Mouse (Mus musculus) megakaryocyte, embryonic 14.5 days (primary cell): ENCODE results near the gene Tmem87a. TPM values are rescaled to one million over a fixed set of nuclear protein-coding genes. Genes with fewer than 3 reads are reported as not detected.

Experiments used
- H3K27me3 ChIP-seq: replicated peaks from 2 replicates; pipeline ENCODE3; 2012; ENCODE audit warnings: inconsistent platforms
- H3K36me3 ChIP-seq: replicated peaks from 2 replicates; pipeline ENCODE3; 2012; ENCODE audit warnings: low read length, inconsistent platforms, mixed read lengths
- H3K4me1 ChIP-seq: 2 replicates; pipeline ENCODE4 v1.6.1; 2012; ENCODE audit warnings: inconsistent platforms
- H3K4me3 ChIP-seq: replicated peaks from 2 replicates; pipeline ENCODE3; 2012; ENCODE audit warnings: moderate library complexity, mild to moderate bottlenecking, inconsistent platforms
- H3K9me3 ChIP-seq: 2 replicates; pipeline ENCODE4 v1.6.1; 2012; ENCODE audit warnings: inconsistent platforms
- FLI1 ChIP-seq: IDR thresholded peaks from 2 replicates; pipeline ENCODE4 v1.6.1; 2012; ENCODE audit warnings: low read length, inconsistent platforms, mixed read lengths
- GATA1 ChIP-seq: IDR thresholded peaks from 3 replicates; pipeline ENCODE4 v1.6.1; 2012; ENCODE audit warnings: mixed read lengths, low read length, inconsistent platforms, borderline replicate concordance
- polyA plus RNA-seq: library from polyadenylated mRNA; stranded (reverse); fragments of >175 nt; gene quantifications from 2 replicates; pipeline ENCODE4 v1.2.3, GENCODE M21; 2012; ENCODE audit warnings: low replicate concordance; ENCODE audit not compliant: insufficient read depth

Gene Tmem87a
- polyA plus RNA-seq, result 0.91 TPM in 1 of 2 replicates, not detected in the other

GRCm38 (mm10) chr2:120403986-120404822 lies at the start of gene Tmem87a:
Tmem87a (minus strand) TSS chr2:120404113.
- Histone ChIP-seq H3K27me3 (no peaks in the 10 kb centered on the region), H3K9me3 (no peaks in the 10 kb centered on the region), H3K4me1 (peaks cover 26% of the 10 kb centered on the region), H3K4me3 (peak within 1 kb of the TSS; percentile 96), H3K36me3 (peaks cover 25% of the 10 kb centered on the region)
- no peak for TF ChIP-seq GATA1
- peak; percentile 67; the same call in 1 of the 2 replicates for TF ChIP-seq FLI1

- Histone ChIP-seq H3K9me3 (peaks cover 4% of the 10 kb centered on the region), H3K27me3 (no peaks in the 10 kb centered on the region), H3K4me3 (no peak overlapping the region), H3K4me1 (peaks cover 36% of the 10 kb centered on the region), H3K36me3 (peaks cover 61% of the 10 kb centered on the region)
- TF ChIP-seq FLI1, result no peak
- TF ChIP-seq GATA1, result no peak
These were observed 48.7 kb upstream of the Tmem87a start for GRCm38 (mm10) chr2:120452600-120452999.

- no peaks in the 10 kb centered on the region for H3K27me3 ChIP-seq
- H3K4me1 ChIP-seq, result peaks cover 45% of the 10 kb centered on the region
- no peak for TF ChIP-seq GATA1
- no peak for TF ChIP-seq FLI1
- H3K9me3 ChIP-seq, result peaks cover 4% of the 10 kb centered on the region
- peaks cover 51% of the 10 kb centered on the region for H3K36me3 ChIP-seq
- H3K4me3 ChIP-seq, result no peak overlapping the region
These were observed 46.8 kb upstream of the Tmem87a start for GRCm38 (mm10) chr2:120450724-120451123.

- TF ChIP-seq GATA1 (no peak), FLI1 (no peak)
- Histone ChIP-seq H3K36me3 (peaks cover 41% of the 10 kb centered on the region), H3K27me3 (no peaks in the 10 kb centered on the region), H3K4me3 (no peak overlapping the region), H3K9me3 (no peaks in the 10 kb centered on the region), H3K4me1 (peaks cover 31% of the 10 kb centered on the region)
These were observed 43.4 kb upstream of the Tmem87a start for GRCm38 (mm10) chr2:120447306-120447705.

- Histone ChIP-seq H3K27me3 (no peaks in the 10 kb centered on the region), H3K4me1 (peaks cover 22% of the 10 kb centered on the region), H3K36me3 (peaks cover 44% of the 10 kb centered on the region), H3K4me3 (peak overlapping the region; percentile 66), H3K9me3 (no peaks in the 10 kb centered on the region)
- TF ChIP-seq GATA1 (no peak), FLI1 (no peak)
These were observed 42.5 kb upstream of the Tmem87a start for GRCm38 (mm10) chr2:120446373-120446772.

- H3K27me3 ChIP-seq, result no peaks in the 10 kb centered on the region
- TF ChIP-seq FLI1, result no peak
- no peak for TF ChIP-seq GATA1
- H3K9me3 ChIP-seq, result no peaks in the 10 kb centered on the region
- peaks cover 39% of the 10 kb centered on the region for H3K36me3 ChIP-seq
- H3K4me3 ChIP-seq, result no peak overlapping the region
- peaks cover 15% of the 10 kb centered on the region for H3K4me1 ChIP-seq
These were observed 40.6 kb upstream of the Tmem87a start for GRCm38 (mm10) chr2:120444486-120444885.

GRCm38 (mm10) chr2:120424386-120424785 lies 20.5 kb upstream of the Tmem87a start:
- no peaks in the 10 kb centered on the region for H3K9me3 ChIP-seq
- peaks cover 12% of the 10 kb centered on the region for H3K4me1 ChIP-seq
- H3K4me3 ChIP-seq, result no peak overlapping the region
- no peak for TF ChIP-seq FLI1
- TF ChIP-seq GATA1, result no peak
- H3K36me3 ChIP-seq, result peaks cover 54% of the 10 kb centered on the region
- no peaks in the 10 kb centered on the region for H3K27me3 ChIP-seq

GRCm38 (mm10) chr2:120414738-120415414 lies 11.0 kb upstream of the Tmem87a start:
- Histone ChIP-seq H3K27me3 (no peaks in the 10 kb centered on the region), H3K9me3 (no peaks in the 10 kb centered on the region), H3K4me1 (no peaks in the 10 kb centered on the region), H3K4me3 (no peak overlapping the region), H3K36me3 (peaks cover 78% of the 10 kb centered on the region)
- TF ChIP-seq GATA1 (no peak), FLI1 (no peak)

- no peaks in the 10 kb centered on the region for H3K27me3 ChIP-seq
- H3K36me3 ChIP-seq, result peaks cover 74% of the 10 kb centered on the region
- no peaks in the 10 kb centered on the region for H3K9me3 ChIP-seq
- no peak overlapping the region for H3K4me3 ChIP-seq
- H3K4me1 ChIP-seq, result no peaks in the 10 kb centered on the region
- TF ChIP-seq FLI1, result no peak
- no peak for TF ChIP-seq GATA1
These were observed 10.2 kb upstream of the Tmem87a start for GRCm38 (mm10) chr2:120414113-120414512.
